Mouse (Mus musculus) T-helper 1 cell (primary cell): Measurements from ENCODE around the gene Tfb2m.
"Not testable (repeated sequence)": the region's sequence is repeated elsewhere in the genome, so short reads cannot be mapped to it uniquely, and the experiment has no call there.

Experiments
- in situ Hi-C: fragments of 300-600 bp; cut with MboI, MseI; formaldehyde crosslinking; loops from one replicate; pipeline ENCODE4 v1.15.1; 2025; ENCODE audit warnings: high pct_unique_total_duplicates

Gene Tfb2m

GRCm38 (mm10) chr1:179545768-179546550, at the start of gene Tfb2m, which contains the start of gene Cnst:
TSS of gene Tfb2m (minus strand) at chr1:179546267.
TSS of gene Cnst (plus strand) at chr1:179546370.
- in situ Hi-C loops = not testable (repeated sequence)

- in situ Hi-C loops = no loop called here
Measured at GRCm38 (mm10) chr1:179592972-179593371, 46.9 kb upstream of the Tfb2m start.

- in situ Hi-C loops = no loop called here
Measured at GRCm38 (mm10) chr1:179592143-179592542, 46.1 kb upstream of the Tfb2m start.

GRCm38 (mm10) chr1:179591639-179592038, 45.6 kb upstream of the Tfb2m start:
- in situ Hi-C loops = no loop called here

GRCm38 (mm10) chr1:179588230-179588629, 42.2 kb upstream of the Tfb2m start:
- in situ Hi-C loops = no loop called here

- in situ Hi-C loops = no loop called here
Measured at GRCm38 (mm10) chr1:179586430-179587095, 40.5 kb upstream of the Tfb2m start.

GRCm38 (mm10) chr1:179585646-179586045, 39.6 kb upstream of the Tfb2m start:
- in situ Hi-C loops = no loop called here

GRCm38 (mm10) chr1:179584220-179584619, 38.2 kb upstream of the Tfb2m start:
- in situ Hi-C loops = no loop called here

- in situ Hi-C loops = no loop called here
Measured at GRCm38 (mm10) chr1:179583090-179583489, 37.0 kb upstream of the Tfb2m start.

- in situ Hi-C loops = no loop called here
Measured at GRCm38 (mm10) chr1:179582021-179582433, 36.0 kb upstream of the Tfb2m start.

- in situ Hi-C loops = no loop called here
Measured at GRCm38 (mm10) chr1:179581422-179581821, 35.4 kb upstream of the Tfb2m start.

GRCm38 (mm10) chr1:179580200-179580599, 34.1 kb upstream of the Tfb2m start:
- in situ Hi-C loops = no loop called here

- in situ Hi-C loops = no loop called here
Measured at GRCm38 (mm10) chr1:179578625-179579024, 32.6 kb upstream of the Tfb2m start.

- in situ Hi-C loops = no loop called here
Measured at GRCm38 (mm10) chr1:179573650-179574206, 27.7 kb upstream of the Tfb2m start.

GRCm38 (mm10) chr1:179571686-179572085, 25.6 kb upstream of the Tfb2m start:
- in situ Hi-C loops = no loop called here

- in situ Hi-C loops = no loop called here
Measured at GRCm38 (mm10) chr1:179570482-179570881, 24.4 kb upstream of the Tfb2m start.

GRCm38 (mm10) chr1:179568690-179569398, 22.8 kb upstream of the Tfb2m start:
- in situ Hi-C loops = no loop called here

- in situ Hi-C loops = no loop called here
Measured at GRCm38 (mm10) chr1:179567558-179567957, 21.5 kb upstream of the Tfb2m start.

- in situ Hi-C loops = no loop called here
Measured at GRCm38 (mm10) chr1:179563926-179564325, 17.9 kb upstream of the Tfb2m start.

GRCm38 (mm10) chr1:179563211-179563610, 17.1 kb upstream of the Tfb2m start:
- in situ Hi-C loops = no loop called here

- in situ Hi-C loops = no loop called here
Measured at GRCm38 (mm10) chr1:179560845-179561430, 14.9 kb upstream of the Tfb2m start.
